Mouse (Mus musculus) megakaryocyte, embryonic 14.5 days (primary cell): ENCODE data around the gene Frmpd1.

ENCODE experiments used
- FLI1 ChIP-seq: IDR thresholded peaks from 2 replicates; pipeline ENCODE4 v1.6.1; 2012; ENCODE audit warnings: low read length, inconsistent platforms, mixed read lengths
- GATA1 ChIP-seq: IDR thresholded peaks from 3 replicates; pipeline ENCODE4 v1.6.1; 2012; ENCODE audit warnings: mixed read lengths, low read length, inconsistent platforms, borderline replicate concordance

DNA sequence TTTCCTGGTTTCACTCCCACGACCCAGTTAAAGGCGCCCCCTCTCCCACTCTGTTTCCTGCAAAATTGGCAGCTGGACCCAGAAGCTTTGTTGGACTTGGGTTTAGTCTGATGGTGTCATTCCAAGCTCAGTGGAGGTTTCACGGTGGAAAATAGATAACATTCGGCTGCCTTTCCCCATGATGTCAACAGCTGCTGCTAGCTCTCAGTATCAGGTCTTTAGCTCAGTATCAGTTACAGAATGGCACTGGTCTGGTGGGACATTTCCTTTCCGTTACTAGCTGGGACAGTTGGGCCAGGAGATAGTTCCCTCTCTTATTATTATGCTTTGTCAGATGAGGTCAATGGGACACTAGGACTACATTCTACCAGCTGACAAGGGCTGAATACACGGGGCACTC lies 23.9 kb upstream of the Frmpd1 start:
- TF ChIP-seq GATA1 (no peak), FLI1 (no peak)
